Mouse (Mus musculus) stomach, postnatal 0 days (tissue): ENCODE results near the gene Agbl3. TPM values are rescaled to one million over a fixed set of nuclear protein-coding genes. Genes with fewer than 3 reads are reported as not detected.
A peak's percentile ranks its signal among the peaks of the same experiment; 100 is the strongest.

Source experiments
- ATAC-seq: fragments of 200-750 bp; cut with Nextera tagmentation; 2 replicates; pipeline ENCODE4 v1.8.0; 2017; ENCODE audit not compliant: low FRiP score, low TSS enrichment
- DNase-seq: peaks from one replicate; pipeline ENCODE4 v3.0.0-alpha.2; 2016; ENCODE audit warnings: low spot score
- H3K27ac ChIP-seq: fragments of 300-500 bp; sonication (generic); replicated peaks from 2 replicates; pipeline ENCODE4 v1.5.1; 2014; ENCODE audit warnings: mild to moderate bottlenecking, control low read depth
- H3K27me3 ChIP-seq: fragments of 300-500 bp; sonication (generic); 2 replicates; pipeline ENCODE4 v1.6.1; 2014; ENCODE audit warnings: low read length; ENCODE audit not compliant: control insufficient read depth, insufficient read depth
- H3K36me3 ChIP-seq: fragments of 300-500 bp; sonication (generic); 2 replicates; pipeline ENCODE4 v1.6.1; 2014; ENCODE audit warnings: low read length, mixed read lengths; ENCODE audit not compliant: control insufficient read depth, insufficient read depth
- H3K4me1 ChIP-seq: fragments of 300-500 bp; sonication (generic); replicated peaks from 2 replicates; pipeline ENCODE4 v1.6.1; 2014; ENCODE audit warnings: antibody characterized with exemption; ENCODE audit not compliant: control insufficient read depth, insufficient read depth
- H3K4me2 ChIP-seq: fragments of 300-500 bp; sonication (generic); replicated peaks from 2 replicates; pipeline ENCODE4 v1.6.1; 2014; ENCODE audit warnings: low read depth, mild to moderate bottlenecking, control low read depth, moderate library complexity
- H3K4me3 ChIP-seq: fragments of 300-500 bp; sonication (generic); 2 replicates; pipeline ENCODE4 v1.5.1; 2014; ENCODE audit warnings: low read depth, low read length, control low read depth
- H3K9ac ChIP-seq: fragments of 300-500 bp; sonication (generic); 2 replicates; pipeline ENCODE4 v1.6.1; 2014; ENCODE audit warnings: mild to moderate bottlenecking, low read length, control low read depth, mixed read lengths
- H3K9me3 ChIP-seq: fragments of 300-500 bp; sonication (generic); 2 replicates; pipeline ENCODE4 v1.6.1; 2016; ENCODE audit warnings: low read length; ENCODE audit not compliant: control insufficient read depth
- CTCF ChIP-seq: IDR thresholded peaks from 2 replicates; pipeline ENCODE4 v1.5.1; 2016; ENCODE audit warnings: antibody characterized with exemption, low read depth, mild to moderate bottlenecking, moderate library complexity
- EP300 ChIP-seq: optimal IDR thresholded peaks from 2 replicates; pipeline ENCODE3; 2016; ENCODE audit warnings: antibody characterized with exemption
- WGBS: fragments of 180-500 bp; shearing (Covaris S2); extraction: QIAGEN DNeasy Blood & Tissue Kit; methylation state at CpG from one replicate; pipeline ENCODE4 v1.1.7; 2014; 5-methylcytosine and 5-hydroxymethylcytosine counted together
- polyA plus RNA-seq: library from polyadenylated mRNA; unstranded; fragments of >200 nt; fragmentation: Nextera tagmentation; extraction: Ambion mirVana; gene quantifications from 2 replicates; pipeline ENCODE4 v1.2.1, GENCODE M21; 2015

Gene Agbl3
- polyA plus RNA-seq, 1 experiment from 2014 or later = 6.0 TPM

GRCm38 (mm10) chr6:34747846-34748245 lies 32.4 kb upstream of the Agbl3 start:
- Histone ChIP-seq H3K4me2 (no peak overlapping the region), H3K9me3 (no peaks in the 10 kb centered on the region), H3K4me3 (no peak overlapping the region), H3K9ac (no peak overlapping the region), H3K27ac (no peak overlapping the region), H3K27me3 (no peaks in the 10 kb centered on the region), H3K4me1 (no peaks in the 10 kb centered on the region), H3K36me3 (no peaks in the 10 kb centered on the region; the same call in 1 of the 2 replicates)
- 71% methylated on average over 6 of the region's 6 CpGs for WGBS
- ATAC-seq (no peak), DNase-seq (no peak)
- TF ChIP-seq CTCF = no peak
- TF ChIP-seq EP300 = no peak

DNA sequence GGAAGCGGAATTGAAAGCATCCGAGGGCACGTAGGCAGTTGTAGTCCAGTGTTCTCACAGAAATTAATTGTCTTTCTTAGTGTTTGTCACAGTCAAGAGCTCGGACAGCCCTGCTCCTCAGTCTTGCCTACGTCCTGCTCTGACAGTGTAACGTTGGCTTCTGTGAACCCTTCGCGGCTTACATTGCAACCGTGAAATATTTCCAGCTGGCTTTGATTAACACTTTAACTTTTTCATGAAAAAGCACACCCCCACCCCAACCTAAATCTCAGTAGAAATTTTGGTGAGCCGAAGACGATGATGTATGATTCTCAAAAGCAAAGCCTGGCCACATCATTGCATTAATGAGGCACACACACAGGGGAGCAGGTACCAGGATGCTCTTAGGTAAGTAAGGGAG lies 31.7 kb upstream of the Agbl3 start:
- H3K27me3 ChIP-seq = no peaks in the 10 kb centered on the region
- H3K36me3 ChIP-seq = no peaks in the 10 kb centered on the region; the same call in 1 of the 2 replicates
- no peak for DNase-seq
- H3K4me3 ChIP-seq = no peak overlapping the region
- H3K4me2 ChIP-seq = no peak overlapping the region
- H3K9ac ChIP-seq = no peak overlapping the region
- TF ChIP-seq EP300 = no peak
- TF ChIP-seq CTCF = no peak
- 88% methylated on average over 11 of the region's 11 CpGs for WGBS
- no peak overlapping the region for H3K27ac ChIP-seq
- ATAC-seq = no peak
- H3K4me1 ChIP-seq = no peaks in the 10 kb centered on the region
- no peaks in the 10 kb centered on the region for H3K9me3 ChIP-seq

- H3K27me3 ChIP-seq = no peaks in the 10 kb centered on the region
Observed at GRCm38 (mm10) chr6:34749526-34749925, 30.7 kb upstream of the Agbl3 start.

GRCm38 (mm10) chr6:34750487-34751120 lies 29.6 kb upstream of the Agbl3 start:
- Histone ChIP-seq H3K9ac (no peak overlapping the region), H3K4me2 (no peak overlapping the region), H3K4me1 (no peaks in the 10 kb centered on the region), H3K27ac (0 out of 2 replicates have a peak overlapping the region, but pooled peaks have one; percentile 2), H3K4me3 (no peak overlapping the region), H3K9me3 (no peaks in the 10 kb centered on the region), H3K27me3 (no peaks in the 10 kb centered on the region), H3K36me3 (peaks cover 2% of the 10 kb centered on the region; the same call in 1 of the 2 replicates)
- DNase-seq = no peak
- no peak for TF ChIP-seq EP300
- no peak for TF ChIP-seq CTCF
- ATAC-seq = peak; percentile 56; the same call in 1 of the 2 replicates
- WGBS = 39% methylated on average over 7 of the region's 7 CpGs

More at GRCm38 (mm10) chr6:34749526-34749925, 30.7 kb upstream of the Agbl3 start:
- Histone ChIP-seq H3K4me3 (no peak overlapping the region), H3K9ac (no peak overlapping the region), H3K9me3 (no peaks in the 10 kb centered on the region), H3K4me2 (no peak overlapping the region), H3K36me3 (no peaks in the 10 kb centered on the region; the same call in 1 of the 2 replicates), H3K4me1 (no peaks in the 10 kb centered on the region), H3K27ac (no peak overlapping the region)
- DNase-seq = no peak
- TF ChIP-seq EP300 (no peak), CTCF (no peak)
- ATAC-seq = no peak
- 69% methylated on average over 6 of the region's 6 CpGs for WGBS

DNA sequence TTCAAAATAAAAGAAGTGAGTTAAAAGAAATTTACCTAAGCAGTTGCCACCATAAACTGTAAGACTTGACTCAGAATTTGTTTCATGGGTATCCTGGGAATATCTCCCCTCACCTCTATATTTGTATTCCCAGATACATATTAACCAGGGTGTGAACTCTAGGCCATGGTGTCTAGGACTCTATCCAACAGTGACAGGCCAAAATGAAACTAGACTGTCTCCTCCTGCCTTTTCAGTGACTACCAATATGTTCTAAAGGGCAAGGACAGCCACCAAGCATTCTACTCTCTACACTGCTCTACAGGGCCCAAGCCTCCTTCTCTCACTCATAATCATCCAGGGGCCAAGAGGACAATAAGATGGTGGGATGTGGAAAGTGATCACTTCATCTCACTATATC lies 28.6 kb upstream of the Agbl3 start:
- ATAC-seq = no peak

GRCm38 (mm10) chr6:34754448-34754847 lies 25.8 kb upstream of the Agbl3 start:
- Histone ChIP-seq H3K4me3 (no peak overlapping the region), H3K9ac (no peak overlapping the region), H3K36me3 (0 out of 2 replicates have a peak, but pooled peaks cover 2% of the 10 kb centered on the region), H3K4me2 (no peak overlapping the region), H3K27me3 (no peaks in the 10 kb centered on the region), H3K27ac (no peak overlapping the region), H3K4me1 (no peaks in the 10 kb centered on the region), H3K9me3 (no peaks in the 10 kb centered on the region)
- ATAC-seq = peak; percentile 86
- TF ChIP-seq EP300 (no peak), CTCF (peak; percentile 86)
- WGBS = 15% methylated on average over 5 of the region's 5 CpGs
- peak; percentile 68 for DNase-seq

More for the DNA sequence above, 28.6 kb upstream of the Agbl3 start:
- Histone ChIP-seq H3K27me3 (no peaks in the 10 kb centered on the region), H3K4me1 (no peaks in the 10 kb centered on the region), H3K4me3 (no peak overlapping the region), H3K4me2 (no peak overlapping the region), H3K9me3 (no peaks in the 10 kb centered on the region), H3K36me3 (peaks cover 2% of the 10 kb centered on the region; the same call in 1 of the 2 replicates), H3K27ac (no peak overlapping the region), H3K9ac (no peak overlapping the region)
- TF ChIP-seq CTCF = no peak
- no peak for TF ChIP-seq EP300
- DNase-seq = no peak
